Mouse (Mus musculus) testis, adult 10 weeks (tissue): ENCODE data around the gene Lrrfip2. TPM values are rescaled to one million over a fixed set of nuclear protein-coding genes. Genes with fewer than 3 reads are reported as not detected.

ENCODE experiments used
- polyA plus RNA-seq: library from polyadenylated mRNA; stranded (reverse); fragments of 350-450 nt; fragmentation: Illumina TruSeq; extraction: RNeasy Lipid Tissue Mini Kit (QIAGEN cat#74804); gene quantifications from one replicate; pipeline ENCODE4 v1.2.3, GENCODE M21; 2014; ENCODE audit warnings: low read depth, low replicate concordance

Lrrfip2 gene
- polyA plus RNA-seq: 469 TPM

GRCm38 (mm10) chr9:111117126-111117642 lies at the start of gene Lrrfip2:
Gene Lrrfip2, plus strand, starts transcription at chr9:111117592.

GRCm38 (mm10) chr9:111271434-111272160 lies 154.2 kb downstream of the Lrrfip2 start, which contains the start of the genes Mlh1 and Epm2aip1:
Gene Mlh1, minus strand, starts transcription at chr9:111271791.
Gene Epm2aip1, plus strand, starts transcription at chr9:111271929.

Other genes with a start within 250 kb of the Lrrfip2 start
- 0.70 TPM for gene Als2cl, start 237.7 kb upstream of the Lrrfip2 start, polyA plus RNA-seq
- 1.7 TPM for gene Tmie, start 237.5 kb upstream of the Lrrfip2 start, polyA plus RNA-seq
- gene Fam240a, start 200.7 kb upstream of the Lrrfip2 start, polyA plus RNA-seq: not detected
- 0.41 TPM for gene Tdgf1, start 171.4 kb upstream of the Lrrfip2 start, polyA plus RNA-seq
- 0.94 TPM for gene Lrrc2, start 166.0 kb upstream of the Lrrfip2 start, polyA plus RNA-seq
- gene Rtp3, start 127.0 kb upstream of the Lrrfip2 start, polyA plus RNA-seq: 0.31 TPM
- gene Ltf, start 98.3 kb upstream of the Lrrfip2 start, polyA plus RNA-seq: 0.38 TPM
- gene Ccrl2, start 60.1 kb upstream of the Lrrfip2 start, polyA plus RNA-seq: 0.22 TPM
- gene Mlh1, start 154.2 kb downstream of the Lrrfip2 start, polyA plus RNA-seq: 21.0 TPM
- 19.8 TPM for gene Epm2aip1, start 154.3 kb downstream of the Lrrfip2 start, polyA plus RNA-seq
- 32.2 TPM for gene Trank1, start 194.1 kb downstream of the Lrrfip2 start, polyA plus RNA-seq